Mouse (Mus musculus): ENCODE results near the gene Psmd1. TPM values are rescaled to one million over a fixed set of nuclear protein-coding genes. Genes with fewer than 3 reads are reported as not detected.

Gene Psmd1
- total RNA-seq, 2 experiments from 2014 or later = 122 to 160 TPM

DNA sequence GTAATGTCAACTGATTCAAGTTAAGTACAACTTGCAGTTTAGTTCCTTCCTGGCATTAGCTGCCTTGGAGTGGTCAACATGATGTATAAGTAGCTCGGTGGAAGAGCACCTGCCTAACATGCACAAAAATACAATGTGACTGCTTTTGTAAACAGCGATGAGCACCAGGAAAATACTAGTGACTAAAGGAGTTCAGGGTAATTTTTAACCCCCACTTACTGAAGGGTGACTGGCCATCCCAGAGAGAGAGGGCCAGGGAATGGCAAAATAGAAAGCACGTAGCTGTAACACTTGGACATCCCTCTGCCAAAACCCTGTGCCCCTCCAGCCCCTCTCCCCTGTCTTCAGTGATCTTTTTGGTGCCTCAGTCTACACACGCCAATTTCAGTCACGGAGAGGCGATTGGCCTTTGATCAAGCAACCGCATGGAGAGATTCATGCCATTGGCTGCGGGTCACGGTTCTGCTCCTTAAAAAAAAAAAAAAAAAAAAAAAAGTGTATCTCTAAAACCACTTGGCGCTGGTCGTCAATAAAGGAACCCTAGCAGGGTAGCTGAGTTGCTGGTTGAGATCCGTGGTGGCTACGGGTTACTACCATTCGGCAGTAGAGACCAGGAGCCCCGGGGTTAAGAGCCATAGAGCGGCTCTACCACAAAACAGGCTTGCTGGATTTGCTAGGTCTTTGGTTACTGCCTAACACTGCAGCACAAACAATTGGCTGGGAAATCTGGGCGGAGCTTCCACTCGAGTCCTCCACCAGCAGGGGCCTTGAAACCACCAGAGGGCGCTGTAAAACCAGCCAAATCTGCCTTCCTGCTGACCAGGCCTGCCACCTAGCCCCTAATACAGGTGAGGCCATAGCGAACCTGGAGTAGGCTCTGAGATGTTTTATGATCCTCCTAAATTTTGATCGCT lies 5.1 kb upstream of the Psmd1 start:
- peak; percentile 83 for ATAC-seq (replicated peaks; ENCODE audit: poor library complexity, severe bottlenecking)

DNA sequence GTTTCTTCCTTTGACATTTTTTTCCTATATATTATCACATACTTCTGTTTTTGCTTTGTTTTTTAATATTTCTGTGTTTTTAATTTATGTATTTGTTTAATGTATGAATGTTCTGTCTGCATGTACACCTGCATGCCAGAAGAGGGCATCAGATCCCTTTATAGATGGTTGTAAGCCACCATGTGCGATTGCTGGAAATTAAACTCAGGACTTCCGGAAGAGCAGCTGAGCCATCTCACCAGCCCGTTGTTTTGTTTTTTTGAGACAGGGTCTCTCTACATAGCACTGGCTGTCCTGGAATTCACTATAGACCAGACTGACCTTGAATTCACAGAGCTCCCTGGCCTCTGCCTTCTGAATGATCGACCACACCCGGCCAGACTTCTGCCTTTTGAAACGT lies 1.7 kb upstream of the Psmd1 start:
- ATAC-seq (replicated peaks; ENCODE audit: poor library complexity, severe bottlenecking) = no peak

GRCm38 (mm10) chr1:86076565-86076964 lies 12.4 kb downstream of the Psmd1 start:
- no peak for ATAC-seq (replicated peaks; ENCODE audit: poor library complexity, severe bottlenecking)

GRCm38 (mm10) chr1:86094413-86094812 lies 30.2 kb downstream of the Psmd1 start:
- ATAC-seq (replicated peaks; ENCODE audit: poor library complexity, severe bottlenecking) = no peak

DNA sequence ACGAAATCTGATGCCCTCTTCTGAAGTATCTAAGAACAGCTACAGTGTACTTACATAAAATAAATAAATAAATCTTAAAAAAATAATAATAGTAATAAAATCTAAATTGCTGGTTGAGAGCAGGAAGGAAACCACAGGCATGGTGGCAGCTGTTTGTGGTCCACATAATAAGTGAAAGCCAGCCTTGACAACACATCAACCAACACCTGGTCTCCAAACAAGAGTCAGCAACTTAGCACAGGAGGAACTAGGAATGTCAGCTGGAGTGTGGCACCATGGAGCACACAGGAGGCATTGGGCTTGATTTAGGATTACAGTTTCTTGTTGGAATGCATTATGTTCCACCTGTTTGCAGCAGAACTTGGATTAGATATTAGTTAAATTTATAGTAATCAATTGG lies 40.9 kb downstream of the Psmd1 start:
- no peak for ATAC-seq (replicated peaks; ENCODE audit: poor library complexity, severe bottlenecking)

GRCm38 (mm10) chr1:86111779-86112178 lies 47.6 kb downstream of the Psmd1 start, which contains the start of gene Htr2b:
Htr2b (minus strand) TSS chr1:86111970.
- no peak for ATAC-seq (replicated peaks; ENCODE audit: poor library complexity, severe bottlenecking)

GRCm38 (mm10) chr1:86114141-86114540 lies 50.0 kb downstream of the Psmd1 start:
- ATAC-seq (replicated peaks; ENCODE audit: poor library complexity, severe bottlenecking) = no peak

GRCm38 (mm10) chr1:86119549-86119948 lies 55.4 kb downstream of the Psmd1 start:
- ATAC-seq (replicated peaks; ENCODE audit: poor library complexity, severe bottlenecking) = no peak

DNA sequence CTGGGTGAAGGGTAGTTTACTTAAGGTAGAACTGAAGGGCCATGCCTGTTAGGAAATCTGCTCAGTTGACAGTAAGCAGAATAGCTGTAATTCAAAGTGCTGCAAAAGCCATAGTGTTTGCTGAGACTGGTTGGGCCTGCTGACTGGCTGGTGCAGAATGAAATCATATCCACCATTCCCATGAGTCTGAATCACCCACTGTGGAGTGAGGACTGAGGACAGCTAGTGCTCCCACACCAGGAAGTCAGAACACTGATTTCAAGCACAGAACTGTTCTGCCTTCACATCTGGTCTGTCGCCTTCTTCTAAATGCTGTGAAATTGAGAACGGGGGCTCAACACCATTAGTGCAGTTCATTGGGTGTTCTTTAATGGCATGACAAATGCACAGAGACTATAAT lies 61.8 kb downstream of the Psmd1 start:
- ATAC-seq (replicated peaks; ENCODE audit: poor library complexity, severe bottlenecking) = no peak

DNA sequence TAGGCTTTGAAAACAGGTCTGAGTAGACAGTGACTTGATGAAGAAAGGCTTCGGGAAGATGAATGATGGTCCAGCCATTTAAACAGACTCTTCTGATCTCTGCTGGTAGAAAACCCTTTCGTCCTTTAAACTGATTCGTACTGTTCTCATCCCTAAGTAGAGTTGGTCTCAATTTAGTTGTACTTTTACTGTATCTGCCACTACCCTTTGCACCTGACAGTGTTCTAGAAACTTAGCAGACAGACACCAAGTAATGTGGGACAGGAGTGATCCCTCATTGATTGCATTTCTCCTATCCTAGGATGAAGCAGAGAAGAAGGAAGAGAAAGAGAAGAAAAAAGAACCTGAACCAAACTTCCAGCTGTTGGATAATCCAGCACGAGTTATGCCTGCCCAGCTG lies 69.2 kb downstream of the Psmd1 start, which contains the start of gene Gm21972:
Gm21972 (plus strand) TSS at position 301 of the 400 bp plus-strand sequence.
- ATAC-seq (replicated peaks; ENCODE audit: poor library complexity, severe bottlenecking) = no peak

DNA sequence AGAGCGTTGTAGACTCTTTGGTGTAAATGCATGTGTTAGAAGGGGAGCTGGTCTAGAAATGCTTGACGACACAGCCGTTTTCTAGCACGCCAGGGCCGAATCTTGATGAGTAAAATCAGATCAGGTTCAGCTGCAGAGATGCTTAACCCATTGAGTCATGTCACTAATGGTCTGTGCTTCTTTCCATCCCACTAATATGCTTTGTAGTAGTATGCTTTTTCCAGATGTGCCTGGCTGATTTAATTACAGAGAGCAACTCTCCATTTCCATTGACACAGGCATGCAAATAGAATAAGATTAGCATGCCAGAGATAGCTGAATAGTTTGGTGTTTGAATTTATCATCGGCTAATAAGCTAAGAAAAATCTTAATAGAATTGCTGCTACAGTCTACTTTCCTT lies 71.1 kb downstream of the Psmd1 start:
- no peak for ATAC-seq (replicated peaks; ENCODE audit: poor library complexity, severe bottlenecking)

GRCm38 (mm10) chr1:86141081-86141480 lies 76.9 kb downstream of the Psmd1 start:
- ATAC-seq (replicated peaks; ENCODE audit: poor library complexity, severe bottlenecking) = no peak

- ATAC-seq (replicated peaks; ENCODE audit: poor library complexity, severe bottlenecking) = no peak
Observed at GRCm38 (mm10) chr1:86143165-86143564, 79.0 kb downstream of the Psmd1 start.

- ATAC-seq (replicated peaks; ENCODE audit: poor library complexity, severe bottlenecking) = peak; percentile 77
Observed at GRCm38 (mm10) chr1:86144001-86144944, 80.1 kb downstream of the Psmd1 start.

DNA sequence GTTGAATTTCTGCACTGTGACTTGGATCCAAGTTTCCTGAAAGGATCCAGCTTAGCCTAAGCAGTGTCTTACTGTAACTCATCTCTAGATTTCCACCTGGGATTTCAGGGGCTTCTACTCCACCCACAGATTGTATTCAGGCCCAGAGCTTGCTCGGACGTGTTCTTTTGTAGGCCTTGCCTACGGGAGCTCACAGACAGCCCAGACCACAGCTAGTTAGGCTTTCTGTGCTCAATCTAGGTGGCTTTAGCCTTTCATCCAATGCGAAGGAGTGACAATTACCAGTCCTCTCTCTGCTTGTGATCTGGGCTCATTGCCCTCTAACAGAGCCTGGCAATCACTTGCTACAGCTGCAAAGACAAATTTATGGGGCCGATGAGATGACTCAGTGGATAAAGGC lies 82.1 kb downstream of the Psmd1 start:
- no peak for ATAC-seq (replicated peaks; ENCODE audit: poor library complexity, severe bottlenecking)

DNA sequence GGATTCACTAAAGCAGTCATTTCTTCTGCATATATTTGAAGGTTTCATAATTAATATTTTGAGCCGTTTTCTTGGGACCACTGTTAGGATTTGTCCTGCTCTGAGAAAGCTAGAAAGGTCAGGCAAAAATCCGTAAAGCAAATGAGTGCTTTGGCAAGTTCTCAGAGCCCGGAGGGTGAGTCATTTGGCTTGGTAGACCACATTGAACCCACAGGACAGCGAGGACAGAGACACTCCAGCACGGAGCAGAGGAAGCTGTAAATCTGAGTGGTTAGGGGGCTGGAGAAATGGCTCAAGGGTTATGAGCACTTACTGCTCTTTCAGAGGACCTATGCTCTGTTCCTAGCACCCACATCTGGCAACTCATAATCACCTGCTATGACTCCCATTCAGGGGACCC lies 83.4 kb downstream of the Psmd1 start:
- peak; percentile 56 for ATAC-seq (replicated peaks; ENCODE audit: poor library complexity, severe bottlenecking)

DNA sequence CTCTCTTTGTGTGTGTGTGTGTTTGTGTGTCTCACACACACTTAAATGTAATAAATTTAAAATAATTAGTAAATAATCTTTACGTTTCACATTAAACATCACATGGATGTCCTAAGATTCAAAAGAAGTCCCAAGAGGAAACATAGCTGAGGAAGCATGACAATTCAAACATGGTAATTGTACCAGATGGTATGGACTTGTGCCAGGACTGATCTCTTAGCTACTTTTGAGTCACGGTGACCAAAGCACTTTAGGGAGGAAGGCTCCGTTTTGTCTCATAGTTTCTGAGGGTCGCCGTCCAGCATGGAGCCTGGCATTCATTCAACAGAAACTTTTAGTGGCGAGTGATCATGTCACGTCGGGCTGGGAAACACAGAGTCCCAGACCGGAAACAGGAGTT lies 84.0 kb downstream of the Psmd1 start:
- no peak for ATAC-seq (replicated peaks; ENCODE audit: poor library complexity, severe bottlenecking)

DNA sequence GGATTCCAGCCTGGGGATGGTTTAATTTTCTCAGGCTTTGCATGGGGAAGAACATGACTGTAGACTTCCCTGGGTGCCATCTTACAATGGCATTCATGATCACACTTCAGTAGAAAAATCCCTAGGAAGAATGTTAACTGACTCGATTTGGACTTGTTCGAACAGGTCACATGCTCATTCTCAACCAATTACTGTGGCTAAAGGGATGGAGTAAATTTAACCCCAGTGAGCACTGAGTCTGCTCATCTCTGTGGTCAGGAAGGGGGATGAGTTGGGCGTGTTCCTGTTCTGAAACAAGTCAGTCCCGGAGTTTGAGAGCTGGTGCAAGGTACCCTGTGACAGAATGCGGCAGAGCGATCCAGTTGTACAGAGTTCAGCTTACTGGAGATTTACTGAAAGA lies 86.7 kb downstream of the Psmd1 start:
- ATAC-seq (replicated peaks; ENCODE audit: poor library complexity, severe bottlenecking) = no peak

DNA sequence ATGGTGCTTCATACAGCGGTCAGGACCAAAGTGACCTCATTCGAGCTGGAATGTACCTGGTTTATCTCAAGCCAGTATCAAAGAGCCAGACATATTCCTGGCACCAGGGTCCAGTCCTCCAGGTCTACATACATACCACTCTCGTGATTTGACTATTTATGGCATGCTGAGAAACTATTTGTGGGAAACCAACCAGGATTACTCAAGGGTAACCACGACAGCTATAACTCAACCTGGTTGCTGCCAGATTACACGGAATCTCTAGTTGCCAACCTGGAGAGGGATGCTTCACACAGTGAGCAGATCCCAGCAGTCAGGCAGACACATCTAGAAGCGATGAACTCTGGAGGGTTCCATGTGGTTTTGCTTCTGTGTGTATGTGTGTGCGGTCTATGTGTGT lies 87.2 kb downstream of the Psmd1 start:
- no peak for ATAC-seq (replicated peaks; ENCODE audit: poor library complexity, severe bottlenecking)

- no peak for ATAC-seq (replicated peaks; ENCODE audit: poor library complexity, severe bottlenecking)
Observed at GRCm38 (mm10) chr1:86152618-86153017, 88.4 kb downstream of the Psmd1 start.

All from granulocyte monocyte progenitor cell, adult 5-6 weeks (primary cell).